Mouse (Mus musculus) left cerebral cortex, postnatal 25 days (tissue): ENCODE results near the gene Smarca4. TPM values are rescaled to one million over a fixed set of nuclear protein-coding genes. Genes with fewer than 3 reads are reported as not detected.

Source experiments
- DNase-seq, 2 experiments: peaks; one replicate each; pipeline ENCODE4 v3.0.0; 2022; ENCODE audit warnings: low spot score in 2 of 2, mixed read lengths in 1 of 2
- intact Hi-C: fragments of 180-260 bp; cut with DNase I; formaldehyde crosslinking; loops from one replicate; pipeline ENCODE4 v1.15.1; 2025
- total RNA-seq, 2 experiments: library from RNA; stranded (reverse); gene quantifications; 2 replicates each; pipeline ENCODE4 v1.2.3; 2021

The Smarca4 gene
- total RNA-seq, 2 experiments from 2014 or later = 117 to 118 TPM

DNA sequence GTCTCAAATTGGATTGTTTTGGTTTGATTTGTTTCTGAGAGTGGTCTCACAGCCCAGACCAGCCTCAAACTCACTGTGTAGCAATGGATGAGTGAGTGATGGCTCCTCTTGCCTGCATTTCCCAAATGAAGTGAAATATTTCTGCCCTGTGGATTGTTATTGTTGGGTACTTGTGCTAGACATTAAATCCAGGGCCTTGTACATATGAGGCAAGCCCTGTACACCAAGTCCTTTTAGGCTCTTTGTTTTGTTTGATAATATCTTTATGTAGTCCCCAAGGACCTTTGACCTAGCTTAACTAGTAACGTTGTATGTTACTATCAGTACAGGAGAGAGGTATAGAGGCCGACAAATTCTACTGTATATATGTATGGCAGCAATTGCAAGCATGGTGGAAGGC is 21.1 kb upstream of the Smarca4 start:
- intact Hi-C loops = no loop called here
- no peak for DNase-seq

DNA sequence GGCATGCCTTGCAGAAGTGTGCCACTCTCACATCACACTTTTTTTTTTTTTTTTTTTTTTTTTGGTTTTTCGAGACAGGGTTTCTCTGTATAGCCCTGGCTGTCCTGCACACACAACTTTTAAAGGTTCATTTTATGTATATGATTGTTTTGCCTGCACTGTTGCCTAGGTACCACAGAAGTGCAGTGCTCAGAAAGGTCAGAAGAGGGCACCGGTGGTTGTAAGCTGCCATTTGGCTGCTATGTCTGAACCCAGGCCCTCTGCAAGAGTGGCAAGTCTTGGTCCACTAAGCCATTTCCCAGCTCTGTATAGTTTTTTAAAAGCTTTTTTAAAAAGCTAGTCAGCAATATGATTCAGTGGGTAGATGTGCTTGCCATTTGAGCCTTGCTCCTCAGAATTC is 17.8 kb upstream of the Smarca4 start:
- intact Hi-C loops = no loop called here
- DNase-seq = no peak

DNA sequence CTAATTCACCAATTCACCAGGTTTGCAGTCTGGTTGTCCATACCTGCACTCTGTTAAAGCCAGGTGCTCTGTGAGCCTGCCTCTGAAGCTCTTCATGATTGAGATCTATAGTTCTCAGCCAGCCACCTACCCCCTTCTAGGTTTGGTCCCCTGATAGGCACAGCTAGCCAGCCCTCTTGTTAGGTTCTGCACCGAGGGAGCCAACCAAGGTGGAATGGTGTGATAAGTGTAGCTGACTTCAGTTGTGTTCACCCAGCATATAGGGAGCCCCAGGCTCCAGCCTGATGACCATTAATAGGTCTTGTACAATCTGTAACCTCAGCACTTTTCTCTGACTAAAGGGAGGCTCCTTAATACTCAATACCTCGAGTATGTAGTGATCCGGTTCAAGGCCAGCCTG is 15.8 kb upstream of the Smarca4 start:
- intact Hi-C loops = no loop called here
- no peak for DNase-seq

DNA sequence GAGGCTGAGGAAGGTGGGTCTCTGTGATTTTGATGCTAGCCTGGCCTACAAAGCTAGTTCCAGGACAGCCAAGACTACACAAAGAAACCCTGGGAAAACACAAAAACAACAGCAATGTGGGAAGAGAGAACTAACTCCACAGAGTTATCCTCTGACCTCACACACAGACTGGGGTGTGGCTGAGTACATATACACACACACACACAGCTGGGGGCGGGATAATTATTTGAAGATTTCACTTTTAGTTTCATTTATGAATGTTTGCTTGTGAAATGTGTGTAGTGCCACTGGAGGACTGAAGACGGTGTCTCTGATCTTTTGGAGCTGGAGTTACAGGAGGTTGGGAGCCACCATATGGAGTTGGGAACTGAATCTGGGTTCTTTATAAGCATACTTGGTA is 14.9 kb upstream of the Smarca4 start:
- no peak for DNase-seq
- intact Hi-C loops = no loop called here

DNA sequence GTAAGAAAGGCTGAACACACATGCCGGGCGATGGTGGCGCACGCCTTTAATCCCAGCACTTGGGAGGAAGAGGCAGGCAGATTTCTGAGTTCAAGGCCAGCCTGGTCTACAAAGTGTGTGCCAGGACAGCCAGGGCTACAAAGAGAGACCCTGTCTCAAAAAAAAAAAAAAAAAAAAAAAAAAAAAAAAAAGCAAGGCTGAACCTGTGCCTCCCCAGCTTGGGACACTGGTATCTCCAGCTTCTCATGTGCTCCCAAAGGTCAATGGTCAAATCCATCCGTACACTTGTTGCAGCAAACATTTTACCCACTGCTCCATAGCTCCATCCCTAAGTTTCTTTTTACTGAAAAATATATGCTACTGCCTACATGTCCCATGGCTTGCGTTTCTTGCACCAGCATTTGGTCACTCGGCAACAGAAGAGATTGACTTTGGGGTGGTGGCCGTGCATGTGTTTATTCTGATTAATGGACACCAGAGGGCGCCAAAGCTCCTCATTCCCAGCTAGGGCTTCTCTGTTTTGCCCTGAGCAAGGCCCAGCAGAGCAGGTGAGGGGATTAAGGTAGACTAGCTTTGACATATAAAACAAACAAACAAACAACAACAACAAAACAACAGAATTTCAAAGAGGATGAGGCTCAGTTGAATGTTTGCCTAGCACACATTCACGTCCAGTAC is 14.1 kb upstream of the Smarca4 start:
- intact Hi-C loops = loop anchor here (2.0 kb wide), 2 partner anchors 203 to 269 kb away; no protein-coding TSS in a partner anchor
- DNase-seq = peak; percentile 77 to 79

DNA sequence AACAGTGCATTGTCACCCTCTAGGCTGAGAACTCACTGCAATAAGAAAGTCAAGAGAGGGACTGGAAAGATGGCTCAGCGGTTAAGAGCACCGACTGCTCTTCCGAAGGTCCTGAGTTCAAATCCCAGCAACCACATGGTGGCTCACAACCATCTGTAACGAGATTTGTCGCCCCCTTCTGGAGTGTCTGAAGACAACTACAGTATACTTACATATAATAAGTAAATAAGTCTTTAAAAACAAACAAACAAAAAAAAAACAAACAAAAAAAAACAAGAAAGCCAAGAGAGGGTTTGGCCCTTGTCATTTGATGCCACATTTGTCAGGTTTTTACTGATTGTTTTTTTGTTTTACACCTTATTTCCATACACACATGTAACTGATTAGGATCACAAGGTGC is 11.8 kb upstream of the Smarca4 start:
- intact Hi-C loops = no loop called here
- DNase-seq = no peak

DNA sequence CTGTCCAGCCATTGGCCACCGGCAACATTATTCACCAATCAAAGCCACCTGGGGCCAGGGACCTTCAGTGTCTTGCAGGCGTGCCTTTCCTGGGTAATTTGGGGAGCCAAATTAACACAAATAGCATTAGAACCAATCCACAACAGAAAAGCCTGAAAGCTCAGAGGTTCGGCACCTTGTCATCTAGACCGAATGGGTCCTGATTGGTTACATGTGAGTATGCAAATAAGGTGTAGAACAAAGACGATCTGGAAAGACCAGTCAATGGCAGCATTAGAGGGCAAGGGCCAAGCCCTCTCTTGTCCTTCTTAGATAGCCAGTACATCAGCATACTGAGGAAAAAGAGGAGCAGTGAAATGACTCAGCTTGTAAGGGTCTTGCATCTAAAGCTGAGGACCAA is 10.1 kb upstream of the Smarca4 start:
- intact Hi-C loops = no loop called here
- DNase-seq = no peak

DNA sequence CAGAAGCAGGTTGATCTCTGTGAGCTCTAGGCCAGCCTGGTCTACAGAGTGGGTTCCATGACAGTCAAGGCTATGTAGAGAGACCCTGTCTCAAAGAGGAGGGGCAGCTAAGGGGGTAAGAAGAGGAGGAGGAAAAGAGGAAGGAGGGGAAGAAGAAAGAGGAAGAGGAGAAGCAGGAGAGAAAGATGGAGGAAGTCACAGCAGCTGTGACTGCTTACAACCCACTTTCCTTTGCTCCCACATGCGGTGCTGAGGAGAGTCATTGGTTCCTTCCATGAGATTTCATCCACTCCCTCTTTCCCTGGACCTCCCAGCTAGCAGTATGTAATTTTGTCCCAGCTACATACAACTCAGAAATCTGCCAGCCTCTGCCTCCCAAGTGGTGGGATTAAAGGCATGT is 9.3 kb upstream of the Smarca4 start:
- no peak for DNase-seq
- intact Hi-C loops = no loop called here

DNA sequence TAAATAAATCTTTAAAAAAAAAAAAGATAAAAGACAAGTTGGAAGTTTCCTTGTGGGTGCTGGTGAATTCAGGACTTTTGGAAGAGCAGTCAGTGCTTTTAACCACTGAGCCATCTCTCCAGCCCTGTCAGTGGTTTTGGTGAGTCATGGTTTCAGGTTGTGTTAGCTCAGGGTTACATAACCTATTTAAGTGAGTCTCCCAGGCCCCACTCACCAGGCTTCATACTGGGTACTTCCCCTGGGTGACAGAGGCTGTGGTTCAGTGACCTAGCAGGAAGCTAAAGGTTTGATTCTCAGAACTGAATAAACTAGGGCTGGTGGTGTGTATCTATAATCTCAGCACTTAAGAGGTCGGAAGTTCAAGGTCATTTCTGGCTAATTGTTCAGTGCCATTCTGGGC is 6.1 kb upstream of the Smarca4 start:
- intact Hi-C loops = no loop called here
- DNase-seq = no peak

DNA sequence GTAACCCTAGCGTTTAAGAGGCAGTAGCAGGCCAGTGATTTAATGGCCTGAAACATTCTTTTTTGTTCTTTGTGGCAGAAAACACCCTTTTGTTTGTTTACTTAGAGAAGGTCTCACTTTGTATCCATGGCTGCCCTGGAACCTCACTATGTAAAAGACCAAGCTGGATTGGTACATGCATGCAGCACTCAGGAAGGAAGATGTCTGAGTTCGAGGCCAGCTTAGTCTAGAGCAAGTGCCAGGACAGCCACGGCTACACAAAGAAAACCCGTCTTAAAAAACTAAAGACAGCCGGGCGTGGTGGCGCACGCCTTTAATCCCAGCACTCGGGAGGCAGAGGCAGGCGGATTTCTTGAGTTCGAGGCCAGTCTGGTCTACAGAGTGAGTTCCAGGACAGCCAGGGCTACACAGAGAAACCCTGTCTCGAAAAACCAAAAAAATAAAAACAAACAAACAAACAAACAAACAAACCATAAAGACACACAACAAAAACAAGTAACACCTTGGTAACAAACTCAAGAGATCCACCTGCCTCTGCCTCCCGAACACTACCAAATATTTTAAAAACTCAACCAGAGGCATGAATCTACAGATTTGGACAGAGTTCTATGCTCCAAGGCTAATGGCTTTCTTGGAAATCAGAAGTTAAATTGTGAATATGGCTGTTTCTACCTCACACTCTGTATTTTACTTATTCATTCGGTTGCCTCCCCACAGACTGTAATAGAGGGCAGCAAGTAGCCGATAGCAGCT is 929 bp upstream of the Smarca4 start:
- intact Hi-C loops = loop anchor here (5.0 kb wide), 1 partner anchor 302 kb away; the partner anchor contains the start of gene Rab3d
- DNase-seq = no peak

DNA sequence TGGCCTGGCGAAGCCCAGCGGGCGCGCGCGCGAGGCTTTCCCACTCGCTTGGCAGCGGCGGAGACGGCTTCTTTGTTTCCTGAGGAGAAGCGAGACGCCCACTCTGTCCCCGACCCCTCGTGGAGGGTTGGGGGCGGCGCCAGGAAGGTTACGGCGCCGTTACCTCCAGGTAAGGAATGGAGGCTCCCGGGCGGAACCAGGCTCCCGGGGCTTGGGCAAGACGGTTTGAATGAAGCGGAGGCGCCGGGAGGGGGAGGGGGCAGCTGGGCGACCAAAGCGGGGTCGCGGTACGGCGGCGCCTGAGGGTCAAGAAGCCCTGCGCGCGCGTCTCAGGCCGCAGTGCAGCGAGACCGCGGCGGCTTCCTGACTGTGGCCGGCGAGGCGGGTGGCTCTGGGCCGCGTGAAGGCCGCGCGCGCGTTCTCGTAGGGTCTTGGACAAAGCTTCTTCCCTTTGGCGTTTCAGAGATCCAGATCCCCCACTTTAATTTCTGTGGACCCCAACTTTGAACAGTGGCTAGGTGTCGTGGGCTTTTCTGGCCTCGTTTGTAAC is 338 bp downstream of the Smarca4 start:
- DNase-seq = peak; percentile 81 to 87
- intact Hi-C loops = loop anchor here (5.0 kb wide), 1 partner anchor 301 kb away; the partner anchor contains the start of gene Rab3d

DNA sequence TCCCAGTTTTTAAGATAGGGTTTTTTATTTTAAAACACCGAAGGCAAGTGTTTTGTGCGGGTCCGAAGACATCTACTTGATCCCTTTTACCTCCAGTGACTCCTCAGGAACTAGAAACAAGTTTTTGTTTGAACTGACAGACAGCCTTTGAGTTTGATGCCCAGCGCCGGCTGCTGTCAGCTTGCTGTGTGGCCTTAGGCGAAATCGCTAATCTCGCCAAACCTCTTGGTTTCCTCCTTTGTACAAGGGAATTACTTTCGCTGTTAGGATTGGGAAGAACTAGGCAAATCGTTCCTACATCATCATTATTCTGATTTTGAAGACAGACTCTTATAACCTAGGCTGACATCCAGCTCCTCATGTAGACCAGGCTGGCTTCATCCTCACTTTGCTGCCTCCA is 1.1 kb downstream of the Smarca4 start:
- intact Hi-C loops = loop anchor here (5.0 kb wide), 1 partner anchor 300 kb away; the partner anchor contains the start of gene Rab3d
- DNase-seq = no peak

DNA sequence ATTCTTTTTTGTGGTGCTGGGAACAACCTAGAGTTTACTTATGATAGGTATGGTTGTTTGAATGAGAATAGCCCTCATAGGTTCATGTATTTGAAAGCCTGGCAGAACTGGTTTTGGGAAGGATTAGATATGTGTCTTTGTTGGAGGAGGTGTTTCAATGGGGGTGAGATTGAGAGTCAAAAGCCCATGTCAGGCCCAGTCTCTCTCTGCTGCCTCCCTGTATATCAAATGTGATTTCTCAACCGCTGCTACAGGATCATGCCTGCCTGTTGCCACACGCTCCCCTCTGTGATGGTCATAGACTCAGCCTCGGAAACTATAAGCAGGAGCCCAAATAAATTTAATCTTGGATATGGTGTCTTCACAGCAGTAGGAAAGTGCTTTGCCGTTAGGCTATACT is 4.3 kb downstream of the Smarca4 start:
- intact Hi-C loops = no loop called here
- DNase-seq = no peak

DNA sequence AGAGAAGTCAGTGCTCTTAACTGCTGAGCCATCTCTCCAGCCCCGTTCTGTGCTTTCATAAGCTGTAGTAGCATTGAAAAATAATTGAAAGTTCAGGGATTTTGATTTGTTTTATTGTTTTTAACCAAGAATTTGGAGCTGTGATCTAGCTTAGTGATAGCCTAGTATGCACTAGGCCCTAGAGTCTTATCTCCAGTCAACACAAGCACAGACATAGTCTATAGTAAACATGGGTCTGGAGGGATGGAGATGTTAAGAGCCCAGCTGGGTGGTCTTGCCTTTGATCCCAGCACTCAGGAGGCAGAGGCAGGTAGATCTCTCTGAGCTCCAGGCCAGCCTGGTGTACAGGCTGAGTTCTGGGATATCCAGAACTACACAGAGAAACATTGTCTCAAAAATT is 6.7 kb downstream of the Smarca4 start:
- intact Hi-C loops = no loop called here
- no peak for DNase-seq

DNA sequence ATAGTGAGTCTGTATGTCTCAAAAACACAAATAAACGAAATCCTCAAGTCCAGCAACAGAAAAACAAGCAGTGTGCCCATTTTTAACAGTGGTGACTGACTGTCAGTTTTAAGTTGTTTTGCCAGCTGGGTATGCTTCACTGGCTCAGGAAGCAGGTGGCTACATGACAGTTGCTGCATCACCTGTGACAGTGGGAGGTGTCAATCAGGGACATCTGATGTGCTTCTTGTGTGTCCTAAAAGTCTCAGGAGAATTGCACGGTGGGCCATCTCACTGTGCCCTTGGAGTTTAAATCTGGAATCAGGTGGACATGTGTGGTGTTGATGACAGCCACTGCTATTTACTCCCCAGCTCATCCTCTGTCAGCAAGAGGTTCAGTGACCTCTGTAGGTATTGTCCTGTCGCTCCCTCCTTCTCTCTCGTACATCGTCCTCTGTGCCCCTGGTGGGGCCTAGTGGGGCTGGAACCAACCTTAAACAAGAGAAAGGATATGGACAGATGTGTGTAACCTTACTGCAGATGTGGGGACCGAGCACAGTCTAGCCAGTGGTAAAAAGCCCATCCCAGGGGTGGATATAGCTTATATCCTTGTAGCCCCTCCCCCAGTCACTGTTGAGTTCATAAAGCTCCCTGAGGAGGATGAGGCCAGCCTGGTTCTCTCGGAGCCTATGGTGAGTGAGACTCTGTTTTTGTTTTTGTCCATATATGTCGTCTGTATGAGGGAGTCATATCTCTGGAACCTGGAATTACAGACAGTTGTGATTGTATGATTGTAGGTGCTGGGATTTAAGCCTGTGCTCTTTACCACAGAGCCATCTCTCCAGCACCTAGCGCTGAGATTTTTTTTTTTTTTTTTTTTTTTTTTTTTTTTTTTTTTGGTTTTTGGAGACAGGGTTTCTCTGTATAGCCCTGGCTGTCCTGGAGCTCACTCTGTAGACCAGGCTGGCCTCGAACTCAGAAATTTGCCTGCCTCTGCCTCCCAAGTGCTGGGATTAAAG is 9.7 kb downstream of the Smarca4 start:
- intact Hi-C loops = no loop called here

DNA sequence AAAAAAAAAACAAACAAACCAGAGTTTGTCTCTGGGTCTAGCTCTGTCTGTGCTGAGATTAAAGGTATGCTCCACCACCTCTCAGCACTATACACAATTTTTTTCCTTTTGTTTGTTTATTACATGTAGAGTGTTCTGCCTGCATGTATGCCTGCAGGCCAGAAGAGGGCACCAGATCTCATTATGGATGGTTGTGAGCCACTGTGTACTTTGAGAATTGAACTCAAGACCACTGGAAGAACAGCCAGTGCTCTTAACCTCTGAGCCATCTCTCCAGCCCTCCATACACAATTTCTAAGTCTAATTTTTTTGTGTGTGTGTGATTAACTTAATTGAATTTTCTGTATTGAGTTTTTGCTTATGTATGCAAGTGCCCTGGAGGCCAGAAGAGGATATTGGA is 10.6 kb downstream of the Smarca4 start:
- no peak for DNase-seq
- intact Hi-C loops = no loop called here

More for the DNA sequence above, 9.7 kb downstream of the Smarca4 start:
- no peak for DNase-seq

DNA sequence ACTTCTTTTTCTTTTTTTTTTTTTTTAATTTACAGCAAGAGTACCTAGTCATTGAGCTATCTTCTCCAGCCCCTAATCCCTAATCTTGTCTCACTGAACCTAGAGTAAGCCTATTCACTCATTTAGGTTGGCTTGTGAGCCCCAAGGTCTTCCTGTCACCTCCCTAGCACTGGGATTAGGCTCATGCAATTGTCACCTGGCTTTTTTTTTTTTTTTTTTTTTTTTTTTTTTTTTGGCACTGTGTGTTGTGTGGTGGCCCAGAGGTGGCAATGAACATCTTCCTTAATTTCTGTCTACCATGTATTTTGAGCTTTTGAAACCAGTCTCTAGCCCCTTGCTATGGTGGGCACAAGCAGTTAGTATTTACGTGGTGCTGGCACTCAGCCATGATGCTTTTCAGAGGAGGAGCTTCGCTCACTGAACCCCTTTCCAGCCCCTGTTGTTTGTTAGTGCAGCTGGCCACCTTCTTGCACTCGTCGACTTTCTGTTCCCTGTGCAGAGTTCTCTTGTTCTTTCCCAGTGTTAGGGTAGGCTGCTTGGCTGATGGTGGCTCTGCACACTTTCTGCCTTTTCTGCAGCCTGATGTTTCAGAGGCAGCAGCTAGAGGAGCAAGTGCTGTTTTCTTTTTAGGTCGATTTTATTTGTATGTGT is 11.3 kb downstream of the Smarca4 start:
- no peak for DNase-seq
- intact Hi-C loops = no loop called here

DNA sequence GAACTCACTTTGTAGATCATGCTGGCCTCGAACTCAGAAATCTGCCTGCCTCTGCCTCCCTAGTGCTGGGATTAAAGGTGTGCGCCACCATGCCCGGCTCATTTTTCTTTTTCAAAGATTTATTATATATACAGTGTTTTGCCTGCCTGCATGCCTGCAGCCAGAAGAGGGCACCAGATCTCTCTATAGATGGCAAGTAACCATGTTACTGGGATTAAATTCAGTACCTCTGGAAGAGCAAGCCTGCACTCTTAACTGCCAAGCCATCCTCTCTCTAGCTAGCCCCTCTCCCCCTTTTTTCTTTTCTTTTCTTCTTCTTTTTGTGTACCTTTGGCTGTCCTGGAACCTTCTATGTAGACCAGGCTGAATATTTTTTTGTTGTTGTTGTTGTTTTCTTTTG is 14.7 kb downstream of the Smarca4 start:
- intact Hi-C loops = no loop called here
- DNase-seq = peak; percentile 42 to 74

DNA sequence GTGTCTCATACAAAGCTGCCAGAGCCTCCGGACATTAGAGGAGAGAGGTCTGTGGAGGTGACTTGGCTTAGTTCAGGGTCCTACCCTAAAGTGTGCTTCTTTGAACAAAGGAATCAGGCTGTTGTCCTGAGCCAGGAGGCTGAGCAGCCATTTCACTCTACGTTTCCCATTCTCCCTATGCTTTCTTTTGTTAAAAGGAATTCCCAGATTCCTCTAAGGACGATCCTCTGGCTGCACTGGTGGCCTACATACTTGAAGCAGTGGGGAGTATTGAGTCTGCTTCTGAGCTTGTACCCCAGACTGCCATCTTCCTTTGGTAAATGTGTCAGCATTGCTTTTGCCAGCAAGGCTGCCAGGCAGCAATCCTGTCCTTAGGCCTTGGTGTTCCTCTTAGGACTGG is 17.1 kb downstream of the Smarca4 start:
- no peak for DNase-seq
- intact Hi-C loops = no loop called here
